Mouse (Mus musculus) kidney, postnatal 25 days (tissue): Measurements from ENCODE around the gene Abhd14a.
A peak's percentile ranks its signal among the peaks of the same experiment; 100 is the strongest.

Experiments used
- DNase-seq, 2 experiments: peaks; one replicate each; pipeline ENCODE4 v3.0.0; 2021; ENCODE audit warnings: mixed read lengths in 2 of 2

The Abhd14a gene

GRCm38 (mm10) chr9:106409096-106409495 lies 38.4 kb downstream of the Abhd14a start:
- no peak for DNase-seq

- DNase-seq: peak; percentile 66 to 73
Observed at GRCm38 (mm10) chr9:106406443-106407078, 40.9 kb downstream of the Abhd14a start.

DNA sequence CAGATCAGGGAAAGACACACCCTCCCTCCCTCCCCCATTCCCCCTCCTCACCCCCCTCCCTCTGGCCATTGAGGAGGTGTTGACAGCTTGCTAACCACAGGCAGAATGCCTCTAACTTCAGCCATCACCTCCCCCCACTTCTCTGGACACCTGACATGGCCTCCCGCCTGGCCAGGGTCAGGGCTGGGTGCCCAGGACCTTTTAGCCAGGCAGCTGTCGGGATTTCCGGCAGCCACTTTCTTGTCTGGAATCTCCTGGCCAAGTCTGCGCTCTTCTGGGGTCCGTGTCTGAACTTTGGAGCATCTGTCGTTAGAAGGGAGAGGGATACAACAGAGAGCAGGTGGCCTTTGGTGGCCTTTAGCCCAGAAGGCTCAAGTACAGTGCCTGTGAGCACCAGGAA lies 42.2 kb downstream of the Abhd14a start:
- DNase-seq: peak; percentile 47 to 81

DNA sequence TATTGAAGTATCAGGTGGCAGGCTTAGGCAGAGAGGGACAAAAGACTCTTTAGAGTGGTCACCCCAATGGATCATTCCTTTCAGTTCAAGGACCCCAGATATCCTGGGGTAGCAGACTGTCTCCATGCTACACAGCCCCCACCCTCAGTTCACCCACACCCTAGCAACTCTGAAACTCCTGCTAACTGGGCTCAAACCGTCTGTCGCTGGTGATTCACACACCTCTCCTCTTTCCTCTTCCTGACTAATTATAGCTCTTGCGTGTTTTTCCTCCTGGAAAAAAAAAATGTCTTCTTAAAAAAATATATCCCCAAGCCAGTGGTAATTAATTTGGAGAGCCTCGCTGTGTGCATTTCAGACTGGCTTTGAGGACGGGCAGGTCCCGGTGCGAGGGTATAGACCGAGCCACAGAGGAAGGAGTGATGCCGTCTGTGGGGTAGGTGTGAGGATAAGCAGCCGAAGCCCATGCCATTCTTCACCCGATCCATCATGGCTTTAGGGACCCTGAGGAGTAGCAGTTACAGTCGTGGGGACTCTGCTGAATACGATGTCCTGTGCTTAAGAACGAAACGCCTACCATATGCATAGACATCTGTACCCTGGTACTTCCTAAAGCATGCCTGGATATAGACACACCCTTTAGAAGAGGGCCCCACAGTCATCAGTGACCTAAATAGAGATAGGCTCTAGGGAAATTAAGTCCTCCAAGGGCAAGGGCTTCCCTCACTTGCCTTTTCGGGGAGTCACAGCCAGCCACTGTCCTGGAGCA lies 44.7 kb downstream of the Abhd14a start:
- no peak for DNase-seq

DNA sequence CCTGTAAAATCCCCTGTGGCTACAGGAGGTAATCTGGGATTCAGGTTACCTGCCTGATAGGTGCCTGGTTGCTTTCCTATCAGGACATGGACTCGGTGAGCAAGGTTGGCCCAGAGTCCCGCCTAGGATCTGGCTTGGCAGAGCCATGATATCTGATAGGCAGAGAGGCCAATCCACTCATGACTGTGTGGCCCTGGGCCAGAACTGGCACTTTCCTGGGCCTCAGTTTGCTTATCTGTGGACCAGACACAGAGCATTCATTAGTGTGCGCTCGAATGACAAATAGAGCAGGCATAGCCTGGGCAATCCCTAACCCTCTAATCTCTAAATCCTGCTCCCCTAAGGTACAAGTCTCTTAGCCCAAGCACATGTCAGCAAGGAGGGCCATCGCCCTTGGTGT lies 45.3 kb downstream of the Abhd14a start:
- no peak for DNase-seq

- DNase-seq: no peak
Observed at GRCm38 (mm10) chr9:106399808-106400207, 47.7 kb downstream of the Abhd14a start.

DNA sequence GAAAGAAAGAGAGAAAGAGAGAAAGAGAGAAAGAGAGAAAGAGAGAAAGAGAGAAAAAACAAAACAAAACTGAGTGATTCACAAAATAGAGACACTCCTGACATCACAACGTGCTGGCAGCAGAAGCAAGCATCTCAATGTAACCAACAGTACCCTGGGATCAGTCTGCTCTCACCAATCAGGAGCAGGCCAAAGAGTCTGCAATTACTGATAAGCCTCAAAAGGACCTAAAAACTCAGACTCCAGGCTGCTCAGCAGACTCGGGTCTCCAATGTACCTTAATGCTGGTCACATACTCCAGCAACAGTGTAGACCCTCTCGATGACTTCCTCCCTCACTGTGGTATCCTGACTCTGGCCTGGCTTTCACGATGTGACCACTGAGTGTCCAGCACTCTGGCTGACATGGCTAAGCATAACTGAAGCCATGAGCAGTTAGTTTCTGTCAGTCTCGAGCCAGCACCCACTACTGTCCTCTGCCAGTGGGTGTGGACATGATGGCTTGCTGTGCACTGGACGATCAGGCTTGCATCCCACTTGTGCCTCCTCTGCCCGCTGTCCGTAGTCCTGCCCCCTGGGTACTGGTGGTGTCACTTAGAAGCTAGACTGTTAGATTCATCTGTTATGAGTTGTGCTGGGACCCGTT lies 48.7 kb downstream of the Abhd14a start:
- no peak for DNase-seq

GRCm38 (mm10) chr9:106397733-106398132 lies 49.7 kb downstream of the Abhd14a start:
- peak in 1 of 2 experiments; percentile 14 for DNase-seq

GRCm38 (mm10) chr9:106394649-106395602 lies 52.6 kb downstream of the Abhd14a start:
- peak; percentile 62 to 73 for DNase-seq

DNA sequence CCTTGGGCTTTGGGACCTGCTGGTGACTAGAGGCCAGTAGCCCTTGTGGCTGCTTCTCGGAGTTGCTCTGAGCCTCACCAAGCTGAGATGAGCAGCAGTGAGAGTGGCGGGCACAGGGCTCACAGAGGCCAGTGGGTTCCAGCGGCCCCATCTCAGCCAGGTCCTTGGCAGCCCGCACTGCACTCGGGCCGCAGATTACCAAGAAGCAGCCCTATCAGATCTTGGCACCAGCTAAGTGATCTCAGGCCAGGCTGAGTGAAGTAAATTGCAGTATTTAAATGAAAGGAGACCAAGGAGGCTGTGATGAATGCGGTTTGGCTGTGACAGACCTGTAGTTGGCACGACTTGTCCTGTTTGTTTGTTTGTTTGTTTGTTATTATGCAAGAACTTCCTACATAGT lies 53.9 kb downstream of the Abhd14a start:
- no peak for DNase-seq

GRCm38 (mm10) chr9:106392828-106393527 lies 54.5 kb downstream of the Abhd14a start:
- peak; percentile 18 to 48 for DNase-seq
